Mouse (Mus musculus) adrenal gland, postnatal 4 days (tissue): ENCODE results near the gene Cep112. TPM values are rescaled to one million over a fixed set of nuclear protein-coding genes. Genes with fewer than 3 reads are reported as not detected.

ENCODE experiments used
- DNase-seq, 2 experiments: peaks; one replicate each; pipeline ENCODE4 v3.0.0; 2021 to 2022; ENCODE audit warnings: low spot score in 2 of 2, mixed read lengths in 2 of 2
- total RNA-seq, 2 experiments: library from RNA; stranded (reverse); gene quantifications; 2 replicates each; pipeline ENCODE4 v1.2.3; 2021

The Cep112 gene
- total RNA-seq, 2 experiments from 2014 or later = 24.5 to 26.1 TPM

DNA sequence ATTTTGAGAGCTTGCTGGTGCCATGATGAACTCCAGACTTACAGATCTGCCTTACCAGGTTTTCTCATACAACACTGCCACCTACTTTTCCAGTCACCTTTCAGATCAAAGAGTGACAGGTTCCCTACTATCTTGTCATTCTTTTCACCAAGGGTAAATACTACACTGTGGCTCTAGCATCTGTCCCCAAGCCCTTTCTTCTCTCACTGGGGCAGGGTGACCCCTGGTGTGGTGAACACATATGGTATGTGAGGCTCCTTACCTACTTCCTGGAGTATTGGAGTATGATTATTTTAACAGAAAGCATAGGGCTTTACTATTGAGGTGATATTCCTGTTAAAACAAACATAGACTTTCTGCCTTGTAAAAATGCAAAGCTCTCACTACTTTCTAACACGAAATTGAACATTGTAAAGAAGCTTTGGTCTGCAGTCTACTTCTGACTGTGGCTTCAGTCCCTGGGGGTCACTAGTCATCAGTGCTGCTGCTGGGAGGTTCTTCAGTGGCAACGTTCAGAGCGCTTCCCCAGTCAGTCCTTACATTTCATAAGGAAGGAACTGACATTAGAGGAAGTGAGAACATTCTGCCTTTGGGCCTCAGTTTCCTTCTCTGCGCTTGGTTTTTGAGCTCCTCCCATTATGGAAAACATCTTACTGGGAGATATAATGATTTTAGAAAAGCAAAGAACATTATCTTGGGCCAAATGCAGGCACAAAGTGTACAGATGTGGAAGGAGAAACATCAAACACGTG lies 168.4 kb downstream of the Cep112 start:
- DNase-seq = no peak

DNA sequence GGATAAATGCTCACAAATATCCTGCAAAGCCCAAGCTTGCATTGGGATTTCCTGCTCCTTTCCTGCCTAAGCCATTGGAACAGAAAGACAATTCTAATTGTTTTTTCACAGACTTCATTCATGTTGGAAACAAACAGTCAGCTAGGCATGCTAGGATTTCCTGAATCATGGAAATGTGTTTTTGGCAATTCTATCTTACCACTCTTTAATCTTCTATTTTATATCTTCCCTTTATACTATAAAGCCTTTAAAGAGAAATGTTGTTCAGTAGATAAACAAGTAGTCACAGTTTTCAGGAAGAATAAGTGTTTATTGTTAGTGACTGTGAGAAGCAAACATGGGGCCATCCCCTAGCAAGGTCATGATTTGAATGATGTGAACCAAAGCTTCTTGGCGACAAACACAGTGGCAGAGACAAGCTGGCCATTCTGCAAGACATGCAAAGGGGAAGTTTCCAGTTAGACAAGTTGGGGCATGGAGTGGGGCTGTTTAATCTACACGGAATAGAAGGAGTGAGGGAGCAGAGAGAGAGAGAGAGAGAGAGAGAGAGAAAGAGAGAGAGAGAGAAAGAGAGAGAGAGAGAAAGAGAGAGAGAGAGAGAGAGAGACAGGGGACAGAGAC lies 169.1 kb downstream of the Cep112 start:
- DNase-seq = no peak

DNA sequence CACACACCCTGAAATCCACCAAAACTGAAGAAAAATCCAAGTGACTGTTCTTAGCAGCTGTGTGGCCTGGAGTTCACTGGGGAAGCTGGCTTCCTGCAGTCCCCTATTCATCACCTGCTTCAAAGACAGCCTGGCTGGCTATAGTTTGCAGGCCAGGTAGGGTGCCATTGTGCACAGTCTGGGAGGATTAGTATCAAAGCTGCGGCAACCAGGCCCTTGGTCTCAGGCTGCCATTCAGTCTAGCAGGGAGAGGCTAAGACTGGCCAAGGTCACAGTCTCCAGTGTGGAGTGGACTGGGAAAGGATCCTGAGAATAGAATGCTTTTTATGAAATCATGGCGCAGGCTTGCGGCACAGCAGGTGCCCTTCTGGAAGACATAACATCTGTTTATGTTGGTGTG lies 180.3 kb downstream of the Cep112 start:
- DNase-seq = no peak

DNA sequence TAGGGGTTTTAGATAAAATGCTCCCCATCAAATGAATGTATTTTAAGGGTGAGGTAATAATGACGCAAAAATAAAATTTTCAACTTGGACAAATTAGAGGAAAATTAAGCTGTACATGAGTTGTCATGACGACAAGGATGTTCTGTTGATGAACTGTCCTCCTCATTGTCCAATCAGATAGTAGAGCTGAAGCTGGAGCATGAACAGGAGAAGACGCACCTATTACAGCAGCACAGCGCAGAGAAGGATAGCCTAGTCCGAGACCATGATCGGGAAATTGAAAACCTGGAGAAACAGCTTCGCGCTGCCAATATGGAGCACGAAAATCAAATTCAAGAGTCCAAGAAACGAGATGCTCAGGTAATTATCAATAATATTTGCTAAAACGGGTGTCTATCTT lies 181.0 kb downstream of the Cep112 start:
- DNase-seq = no peak

DNA sequence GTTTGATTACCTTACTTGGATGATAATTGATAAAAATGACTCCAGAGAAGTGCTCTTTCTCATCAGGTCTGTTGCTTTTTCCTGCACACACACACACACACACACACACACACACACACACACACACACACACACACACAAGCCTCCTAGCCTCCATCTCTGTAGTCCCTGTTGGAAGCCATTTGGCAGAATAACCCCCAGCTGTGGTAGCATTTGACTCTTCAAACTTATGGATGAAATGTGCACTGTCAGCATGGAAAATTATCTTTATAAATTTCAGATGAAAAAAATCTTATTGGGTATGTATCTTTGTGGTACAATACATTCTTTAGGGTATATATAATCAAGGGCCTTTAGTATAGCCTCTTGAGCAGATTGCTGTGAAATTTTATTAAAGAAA lies 181.8 kb downstream of the Cep112 start:
- no peak for DNase-seq

DNA sequence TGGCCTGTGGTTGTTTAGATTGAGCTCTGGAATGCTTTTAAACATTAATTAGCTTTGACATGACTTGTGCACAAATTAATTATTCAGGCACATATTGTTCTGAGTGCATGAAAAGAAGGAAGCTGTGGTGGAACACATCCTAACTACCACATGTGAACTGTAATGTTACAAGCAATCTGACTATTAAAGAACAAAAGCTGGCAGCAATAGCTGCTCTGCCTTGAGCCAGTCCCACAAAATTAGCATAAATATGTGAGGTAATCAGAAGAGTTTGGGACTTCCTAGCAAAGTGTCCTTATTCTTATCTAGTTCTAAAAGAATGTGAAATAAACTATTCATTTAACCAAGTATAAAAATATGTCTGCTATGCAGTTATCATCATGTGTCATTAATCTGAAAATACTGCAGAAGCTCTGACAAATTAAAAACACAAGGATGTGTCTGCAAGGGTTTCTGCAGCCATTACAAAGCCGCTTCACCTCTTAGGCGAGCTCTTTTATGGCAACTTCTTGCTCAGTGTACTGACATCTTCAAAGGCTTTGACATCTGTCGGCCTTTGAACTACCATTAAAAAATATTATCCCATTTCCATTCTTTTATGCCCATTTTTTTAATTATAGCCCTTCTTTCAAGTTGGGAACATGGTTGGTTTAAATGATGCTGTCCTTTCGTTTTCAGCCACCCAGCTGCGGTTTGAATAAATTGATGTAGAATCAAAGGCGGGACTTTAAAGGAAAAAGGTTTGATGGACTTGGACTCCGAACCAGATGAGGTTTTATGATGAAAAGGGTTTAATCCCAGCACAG lies 195.8 kb downstream of the Cep112 start:
- no peak for DNase-seq

DNA sequence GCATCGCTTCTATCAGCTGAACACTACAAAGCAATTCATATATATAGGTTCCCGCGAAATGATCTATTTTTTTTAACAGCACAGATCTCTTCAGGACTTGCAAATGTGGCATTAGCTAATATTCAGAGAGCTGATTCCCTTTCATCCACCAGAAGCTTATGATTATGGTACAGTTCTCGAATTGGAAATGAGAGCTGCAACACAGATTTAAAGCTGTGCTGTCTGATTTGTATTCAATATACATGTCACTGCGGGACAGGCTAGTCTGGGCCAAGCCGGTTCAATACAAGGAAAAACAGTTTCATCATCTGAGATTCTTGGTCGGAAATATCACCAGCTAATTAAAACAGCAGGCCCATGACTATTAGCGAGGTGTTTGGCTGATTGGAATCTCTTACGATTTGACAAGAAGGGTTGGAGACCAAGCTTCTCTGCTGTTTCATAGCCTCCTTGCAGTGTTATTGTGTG lies 196.5 kb downstream of the Cep112 start:
- DNase-seq = no peak

DNA sequence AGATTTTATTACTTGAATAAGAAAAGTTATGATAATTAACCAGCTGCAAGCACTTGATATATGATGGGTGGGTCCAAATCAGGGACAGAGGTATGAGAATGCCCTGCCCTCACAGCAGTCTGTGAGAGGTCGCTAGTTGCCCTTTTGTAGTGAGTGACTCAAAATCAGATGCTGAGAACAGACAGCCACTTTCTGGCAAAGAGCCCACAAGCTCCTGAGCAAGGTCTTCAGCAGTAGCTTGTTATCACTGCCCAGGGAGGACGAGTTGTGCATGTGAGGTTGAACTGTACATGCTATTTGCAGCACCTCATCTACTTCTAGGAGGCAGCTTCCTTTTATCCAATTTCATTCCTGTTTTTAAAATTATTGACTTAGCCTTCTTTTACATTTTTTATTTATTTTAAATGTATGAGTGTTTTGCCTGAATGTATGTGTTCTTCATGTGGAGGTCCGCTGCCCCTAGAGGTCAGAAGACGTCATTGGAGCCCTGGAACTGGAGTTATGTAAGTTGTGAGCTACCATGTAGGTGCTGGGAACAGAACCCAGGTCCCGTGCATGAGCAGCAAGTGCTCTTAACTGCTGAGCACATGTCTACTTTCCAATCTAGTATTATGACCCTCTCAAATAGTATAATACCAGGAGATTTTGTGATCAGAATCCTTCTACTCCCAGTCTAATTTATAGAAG lies 200.7 kb downstream of the Cep112 start:
- DNase-seq = peak in 1 of 2 experiments; percentile 12

DNA sequence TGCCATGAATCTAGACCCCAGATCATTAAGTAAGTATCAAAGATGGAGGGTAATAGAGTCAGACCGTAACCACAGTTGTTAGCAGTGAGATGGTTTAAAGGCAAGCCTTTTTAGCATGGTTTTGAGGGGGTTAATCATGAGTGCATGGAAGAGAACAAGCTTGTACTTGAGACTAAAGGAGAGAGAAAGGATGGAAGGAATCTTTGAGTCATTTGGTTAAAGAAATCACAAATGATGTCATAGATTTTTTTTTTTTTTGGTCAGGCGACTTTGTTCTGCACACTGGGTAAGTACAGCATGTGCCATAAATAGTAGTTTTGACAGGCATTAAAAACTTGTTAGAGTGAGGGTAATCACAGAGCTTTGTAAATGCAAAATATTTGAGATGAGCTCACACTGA lies 212.8 kb downstream of the Cep112 start:
- DNase-seq = no peak

DNA sequence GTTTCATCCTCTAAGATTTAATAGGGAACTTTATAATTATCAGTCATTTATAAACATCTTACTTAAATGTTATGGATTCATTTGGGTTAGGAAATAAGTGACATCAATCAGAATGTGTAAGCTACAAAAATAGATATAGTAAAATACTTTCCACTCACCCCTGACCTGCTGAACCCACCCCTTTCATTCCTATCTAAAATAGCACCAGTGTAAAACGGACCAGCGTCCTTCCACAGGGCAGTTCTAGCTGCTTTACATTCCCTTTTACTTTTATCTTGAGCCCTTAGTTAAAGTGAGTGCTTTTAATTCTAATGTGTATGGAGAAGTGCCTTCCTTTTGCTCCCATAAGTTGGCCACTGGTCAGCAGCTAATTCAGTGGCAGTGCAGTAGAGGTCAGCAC lies 230.6 kb downstream of the Cep112 start:
- DNase-seq = no peak

DNA sequence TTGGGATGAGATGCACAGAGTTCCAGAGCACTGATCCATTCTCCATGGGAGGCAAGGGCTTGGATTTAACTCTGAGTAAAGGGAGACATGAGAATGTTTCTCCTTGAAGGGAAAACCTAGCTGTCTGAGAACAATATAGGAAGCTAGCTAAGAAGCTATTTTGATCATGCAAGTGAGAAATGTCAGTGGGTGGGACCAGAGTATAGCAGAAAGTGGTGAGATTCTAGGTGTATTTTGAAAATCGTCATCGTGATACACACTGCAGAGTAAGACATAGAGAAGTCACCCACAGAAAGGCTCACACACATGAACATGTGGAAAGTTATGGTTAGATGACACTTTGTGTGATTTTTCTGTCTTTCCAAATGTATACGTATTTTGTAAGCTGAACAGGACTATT lies 257.0 kb downstream of the Cep112 start:
- DNase-seq = no peak

DNA sequence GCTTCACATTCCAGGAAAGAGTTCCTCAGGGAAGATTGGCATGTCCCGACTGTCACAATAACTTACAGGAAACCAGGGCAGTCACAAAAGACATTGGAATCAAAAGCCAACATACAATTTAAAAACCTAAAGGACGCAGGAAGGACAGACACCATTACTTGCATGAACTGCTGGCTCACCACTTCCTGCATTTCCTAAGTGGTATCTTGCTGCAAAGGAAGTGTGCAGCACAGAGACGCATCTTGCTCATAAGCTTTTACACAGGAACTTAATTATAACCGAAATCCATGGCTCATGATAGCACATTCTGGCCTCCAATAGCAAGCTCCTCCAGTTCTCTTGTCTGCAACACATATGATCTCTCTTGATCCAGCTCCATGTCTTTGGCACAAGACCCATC lies 271.6 kb downstream of the Cep112 start:
- DNase-seq = no peak

DNA sequence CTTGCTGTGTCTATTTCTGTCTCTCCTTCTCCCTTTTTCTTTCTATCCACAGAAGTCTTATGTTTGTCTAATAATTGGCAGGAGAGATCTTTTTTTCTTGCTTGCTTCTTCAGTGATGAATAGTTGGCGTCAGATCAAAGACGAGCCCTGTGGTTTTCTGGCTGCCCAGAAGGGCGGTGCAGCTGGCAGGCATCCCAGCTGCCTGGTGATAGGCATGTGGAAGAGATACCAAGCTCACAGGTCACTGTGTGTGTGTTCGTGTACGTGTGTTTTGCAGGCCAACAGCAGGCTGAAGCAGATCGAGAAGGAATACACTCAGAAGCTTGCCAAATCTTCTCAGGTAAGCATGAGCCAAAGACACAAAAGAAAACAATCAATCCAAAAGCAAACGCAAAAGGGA lies 327.3 kb downstream of the Cep112 start:
- DNase-seq = peak; percentile 22 to 56

DNA sequence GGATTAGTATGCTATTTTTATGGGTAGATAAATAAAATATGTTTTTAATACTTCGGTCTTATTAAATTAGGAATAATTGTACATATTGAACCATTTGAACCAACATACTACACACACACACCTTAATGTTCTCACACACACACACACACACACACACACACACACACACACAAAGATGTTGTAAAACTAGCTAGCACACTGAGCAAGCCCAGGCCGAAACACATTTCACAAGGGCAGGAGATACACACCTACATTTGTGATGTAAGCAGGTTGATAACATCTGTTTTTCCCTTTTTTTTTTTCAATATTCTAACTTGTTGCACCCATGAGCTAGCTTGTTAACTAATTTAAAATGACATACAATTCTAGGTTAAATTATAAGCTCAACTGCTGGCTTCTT lies 327.8 kb downstream of the Cep112 start:
- DNase-seq = no peak

DNA sequence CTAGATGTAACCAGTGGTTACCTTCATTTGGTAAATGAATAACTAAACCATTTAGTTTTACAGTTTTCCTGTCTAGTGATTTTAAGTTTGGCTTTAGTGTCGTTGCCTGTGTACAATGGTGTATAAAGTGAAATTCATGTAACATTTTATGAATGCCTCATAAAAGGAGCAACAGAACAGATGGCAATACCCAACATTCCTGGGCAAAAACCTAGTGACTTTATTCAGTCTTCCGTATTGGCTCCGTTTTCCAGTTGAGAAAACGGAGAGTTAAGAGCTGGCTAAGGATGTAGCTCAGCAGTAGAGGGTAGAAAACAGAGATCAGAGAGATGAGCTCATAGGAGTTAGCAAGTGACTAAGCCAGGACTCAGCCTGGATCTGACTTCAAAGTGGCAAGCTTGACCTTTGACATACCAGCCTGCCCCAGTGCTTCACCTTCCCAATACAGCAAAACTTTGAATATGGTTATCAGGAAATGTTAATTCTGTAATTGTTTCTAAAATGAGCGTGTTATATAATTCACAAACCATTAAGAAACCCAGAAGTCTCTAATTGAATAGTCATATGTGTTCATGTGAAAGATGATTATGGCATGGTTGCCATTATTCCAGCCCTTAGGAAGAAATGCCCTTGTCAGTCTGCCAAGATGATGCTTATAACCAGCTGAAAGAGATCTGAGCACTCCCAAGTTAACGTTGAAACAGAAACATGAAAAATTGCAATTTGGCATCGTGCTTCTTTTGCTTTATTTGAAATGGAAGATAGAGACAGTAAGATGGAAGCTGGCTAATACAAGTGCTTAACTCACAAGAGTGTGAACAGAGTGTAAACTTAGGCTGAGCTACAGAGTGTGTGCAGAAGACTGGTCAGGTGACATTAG lies 328.6 kb downstream of the Cep112 start:
- DNase-seq = no peak

DNA sequence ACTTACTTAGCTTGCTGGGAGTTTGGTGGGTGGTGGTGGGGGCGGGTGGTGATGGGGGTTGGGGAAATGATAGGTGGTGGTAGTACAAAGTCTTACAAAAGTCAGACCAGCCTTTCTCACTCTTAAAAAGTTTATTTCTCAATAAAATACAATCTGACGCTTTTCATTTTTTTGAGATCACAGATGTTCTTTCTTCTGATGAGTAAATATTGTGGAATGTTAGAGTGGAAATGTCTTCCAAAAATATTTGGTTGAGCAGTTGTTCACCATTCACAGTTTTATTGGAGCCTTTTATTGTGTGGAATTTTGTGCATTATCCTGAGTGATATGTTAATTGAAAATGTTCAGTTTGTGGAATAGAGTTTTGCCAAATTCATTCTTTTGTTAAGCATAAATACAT lies 332.2 kb downstream of the Cep112 start:
- DNase-seq = no peak

DNA sequence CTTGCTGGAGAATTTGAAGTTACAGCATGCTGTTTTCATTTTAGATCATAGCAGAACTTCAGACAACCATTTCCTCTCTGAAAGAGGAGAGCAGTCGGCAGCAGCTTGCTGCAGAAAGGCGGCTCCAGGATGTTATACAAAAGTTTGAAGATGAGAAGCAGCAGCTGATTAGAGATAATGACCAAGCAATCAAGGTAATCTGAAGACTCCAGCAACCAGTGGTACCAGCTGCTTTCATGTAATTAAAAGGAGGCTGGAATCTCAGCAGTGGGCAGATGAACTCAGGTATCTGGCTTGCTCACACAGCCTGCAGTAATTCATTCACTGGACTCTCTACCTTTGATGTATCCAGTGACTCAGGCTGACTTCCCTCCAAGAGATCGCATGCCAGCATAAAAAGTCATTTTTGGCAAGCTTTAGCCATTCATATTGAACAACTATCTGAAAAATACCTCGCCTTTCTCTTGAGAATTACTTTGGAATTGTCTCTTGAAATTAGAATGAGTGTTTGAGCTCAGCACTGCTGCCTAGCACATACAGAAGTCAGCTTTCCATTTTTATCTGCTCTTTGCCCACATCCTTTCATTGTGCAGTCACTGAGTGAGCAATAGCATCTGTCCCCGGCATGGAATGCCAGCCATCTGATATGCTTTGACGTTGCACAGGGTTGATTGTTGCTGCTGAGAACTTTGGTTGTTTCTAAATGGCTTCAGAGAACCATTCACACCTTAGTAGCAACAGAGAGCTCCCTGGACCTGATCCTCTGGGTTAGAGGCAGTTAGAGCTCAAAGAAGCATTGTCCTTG lies 332.8 kb downstream of the Cep112 start:
- no peak for DNase-seq

DNA sequence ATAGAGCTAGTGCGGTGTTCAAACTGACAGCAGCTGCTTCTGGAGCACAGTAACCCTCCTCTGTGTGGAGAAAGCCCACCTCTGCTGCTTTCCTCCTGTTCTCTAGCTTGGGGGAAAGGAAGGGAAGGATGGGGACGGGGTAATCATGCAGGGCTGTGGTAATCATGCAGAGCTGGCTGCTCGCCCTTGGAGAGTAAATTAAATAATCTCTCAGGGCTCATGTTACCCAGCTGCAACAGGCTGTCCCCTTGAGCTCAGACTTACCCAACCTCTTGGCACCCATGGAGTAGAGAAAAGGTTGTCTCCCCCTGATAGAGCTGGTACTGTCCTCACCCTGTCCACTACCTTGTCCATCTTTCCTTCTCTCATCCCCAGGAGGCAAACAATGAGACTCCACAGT lies 345.1 kb downstream of the Cep112 start:
- no peak for DNase-seq

DNA sequence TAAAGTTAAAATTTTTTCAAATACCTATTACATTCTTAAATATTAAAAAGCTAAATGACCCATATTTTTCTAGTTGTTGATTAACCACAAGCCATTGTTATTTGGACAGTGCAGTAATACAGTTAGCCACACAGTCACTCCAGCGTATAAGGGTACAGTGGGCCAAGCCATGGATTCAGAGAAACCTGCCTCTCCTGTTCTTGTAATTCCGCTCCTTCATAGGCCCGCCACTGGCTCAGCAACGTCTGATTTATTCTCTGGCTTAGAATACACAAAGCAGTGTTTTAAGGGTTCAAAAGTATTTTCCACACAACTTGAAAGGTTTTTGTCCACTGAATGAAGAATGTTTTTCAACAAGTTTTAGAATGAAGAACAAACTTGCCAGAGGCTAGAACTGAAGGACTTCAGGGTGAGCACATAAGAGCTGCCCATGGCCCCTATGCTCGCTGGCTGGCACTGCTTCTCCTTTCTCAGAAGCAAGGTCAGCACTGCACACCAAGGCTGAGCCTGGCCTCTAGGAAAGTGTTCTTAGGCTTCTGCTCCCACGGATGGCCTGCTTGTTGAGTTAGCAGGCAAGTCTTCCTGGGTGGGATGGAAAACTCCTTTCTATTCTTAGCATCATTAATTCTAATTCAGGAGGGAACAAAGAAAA lies 349.2 kb downstream of the Cep112 start:
- DNase-seq = no peak
